Mouse (Mus musculus) MEL (cell line): ENCODE measurements around the gene Stk10. TPM values are rescaled to one million over a fixed set of nuclear protein-coding genes. Genes with fewer than 3 reads are reported as not detected.

Source experiments
- DNase-seq: peaks from one replicate; pipeline ENCODE4 v3.0.0; 2011; ENCODE audit warnings: low read depth, low spot score
- H3K27ac ChIP-seq: 2 replicates; pipeline ENCODE4 v1.5.1; 2012; ENCODE audit warnings: low read depth, mild to moderate bottlenecking, control low read depth, low read length, moderate library complexity; ENCODE audit not compliant: control insufficient read depth
- H3K27me3 ChIP-seq, 2 experiments: fragments of 150-350 bp in 1 of 2; sonication (generic) in 1 of 2; 2 replicates each; pipeline ENCODE4 v1.6.1; 2012; ENCODE audit warnings: low read length in 2 of 2, mild to moderate bottlenecking in 2 of 2, improper control_type of control experiment in 1 of 2, moderate library complexity in 1 of 2; ENCODE audit not compliant: insufficient read depth in 2 of 2, control insufficient read depth in 1 of 2
- H3K36me3 ChIP-seq, 2 experiments: 2 replicates each; pipeline ENCODE4 v1.6.1; 2012 to 2014; ENCODE audit warnings: low read length in 2 of 2, improper control_type of control experiment in 1 of 2, inconsistent platforms in 1 of 2, mild to moderate bottlenecking in 1 of 2; ENCODE audit not compliant: insufficient read depth in 2 of 2, control insufficient read depth in 1 of 2
- H3K4me1 ChIP-seq, 2 experiments: fragments of 150-350 bp in 1 of 2; sonication (generic) in 1 of 2; 2 replicates each; pipeline ENCODE4 v1.6.1; 2012; ENCODE audit warnings: low read length in 2 of 2, improper control_type of control experiment in 1 of 2, mild to moderate bottlenecking in 1 of 2; ENCODE audit not compliant: insufficient read depth in 2 of 2, control insufficient read depth in 1 of 2
- H3K4me3 ChIP-seq, 2 experiments: fragments of 150-350 bp in 1 of 2; sonication (generic) in 1 of 2; 2 replicates each; pipeline ENCODE4 v1.5.1; 2012; ENCODE audit warnings: low read depth in 2 of 2, low read length in 2 of 2, mild to moderate bottlenecking in 2 of 2, moderate library complexity in 2 of 2, control low read depth in 1 of 2, improper control_type of control experiment in 1 of 2; ENCODE audit not compliant: control insufficient read depth in 1 of 2, insufficient read depth in 1 of 2
- H3K79me2 ChIP-seq: 2 replicates; pipeline ENCODE4 v1.6.1; 2012; ENCODE audit warnings: mild to moderate bottlenecking, low read length, moderate library complexity; ENCODE audit not compliant: control insufficient read depth, poor library complexity, insufficient read depth
- H3K9ac ChIP-seq: 2 replicates; pipeline ENCODE4 v1.6.1; 2012; ENCODE audit warnings: low read depth, mild to moderate bottlenecking, control low read depth, low read length, moderate library complexity; ENCODE audit not compliant: control insufficient read depth, poor library complexity, severe bottlenecking
- H3K9me3 ChIP-seq: fragments of 150-350 bp; sonication (generic); replicated peaks from 2 replicates; pipeline ENCODE4 v1.6.1; 2012; ENCODE audit warnings: mild to moderate bottlenecking, low read length, improper control_type of control experiment, moderate library complexity; ENCODE audit not compliant: insufficient read depth
- BHLHE40 ChIP-seq: IDR thresholded peaks from 2 replicates; pipeline ENCODE4 v1.6.1; 2012; ENCODE audit warnings: low read depth, mild to moderate bottlenecking, inconsistent platforms, low read length, improper control_type of control experiment, borderline replicate concordance
- CHD1 ChIP-seq: IDR thresholded peaks from 2 replicates; pipeline ENCODE4 v1.6.1; 2012; ENCODE audit warnings: low read depth, mild to moderate bottlenecking, inconsistent platforms, low read length, improper control_type of control experiment
- EP300 ChIP-seq, 2 experiments: IDR thresholded peaks; 2 replicates each; pipeline ENCODE4 v1.6.1; 2011; ENCODE audit warnings: improper control_type of control experiment in 2 of 2, low read length in 2 of 2, low read depth in 1 of 2, mild to moderate bottlenecking in 1 of 2
- ETS1 ChIP-seq: IDR thresholded peaks from 2 replicates; pipeline ENCODE4 v1.6.1; 2012; ENCODE audit warnings: low read depth, mild to moderate bottlenecking, inconsistent platforms, low read length, improper control_type of control experiment, moderate library complexity
- GABPA ChIP-seq: IDR thresholded peaks from 2 replicates; pipeline ENCODE4 v1.6.1; 2012; ENCODE audit warnings: low read depth, mild to moderate bottlenecking, inconsistent platforms, low read length, improper control_type of control experiment, moderate library complexity
- GATA1 ChIP-seq: IDR thresholded peaks from 2 replicates; pipeline ENCODE4 v1.6.1; 2011; ENCODE audit warnings: low read depth, low read length, improper control_type of control experiment
- HCFC1 ChIP-seq: IDR thresholded peaks from 2 replicates; pipeline ENCODE4 v1.6.1; 2012; ENCODE audit warnings: low read depth, mild to moderate bottlenecking, inconsistent platforms, low read length, improper control_type of control experiment, moderate library complexity
- JUND ChIP-seq: IDR thresholded peaks from 2 replicates; pipeline ENCODE4 v1.6.1; 2011; ENCODE audit warnings: low read depth, mild to moderate bottlenecking, improper control_type of control experiment, low read length
- MAFK ChIP-seq: IDR thresholded peaks from 2 replicates; pipeline ENCODE4 v1.6.1; 2011; ENCODE audit warnings: low read depth, mild to moderate bottlenecking, low read length, improper control_type of control experiment, borderline replicate concordance
- MAX ChIP-seq: IDR thresholded peaks from 2 replicates; pipeline ENCODE4 v1.6.1; 2011; ENCODE audit warnings: low read length, improper control_type of control experiment
- MEF2A ChIP-seq: IDR thresholded peaks from 2 replicates; pipeline ENCODE4 v1.6.1; 2014; ENCODE audit warnings: low read depth, mild to moderate bottlenecking, inconsistent platforms, low read length, improper control_type of control experiment; ENCODE audit not compliant: poor library complexity, insufficient replicate concordance, severe bottlenecking; ENCODE audit errors: extremely low read depth
- MXI1 ChIP-seq: IDR thresholded peaks from 2 replicates; pipeline ENCODE4 v1.6.1; 2011; ENCODE audit warnings: mild to moderate bottlenecking, low read depth, low read length, improper control_type of control experiment
- MYB ChIP-seq: IDR thresholded peaks from 2 replicates; pipeline ENCODE4 v1.6.1; 2011; ENCODE audit warnings: mild to moderate bottlenecking, low read depth, low read length, improper control_type of control experiment
- MYC ChIP-seq: IDR thresholded peaks from 2 replicates; pipeline ENCODE4 v1.6.1; 2011; ENCODE audit warnings: low read depth, mild to moderate bottlenecking, low read length, improper control_type of control experiment, moderate library complexity
- NELFE ChIP-seq: IDR thresholded peaks from 2 replicates; pipeline ENCODE4 v1.6.1; 2011; ENCODE audit warnings: low read depth, low read length, improper control_type of control experiment
- NRF1 ChIP-seq: IDR thresholded peaks from 2 replicates; pipeline ENCODE4 v1.6.1; 2014; ENCODE audit warnings: low read depth, mild to moderate bottlenecking, inconsistent platforms, low read length, improper control_type of control experiment, moderate library complexity; ENCODE audit not compliant: poor library complexity, insufficient read depth, severe bottlenecking
- POLR2AphosphoS2 ChIP-seq: IDR thresholded peaks from 2 replicates; pipeline ENCODE4 v1.6.1; 2011; ENCODE audit warnings: low read length, improper control_type of control experiment
- RAD21 ChIP-seq: IDR thresholded peaks from 2 replicates; pipeline ENCODE4 v1.6.1; 2011; ENCODE audit warnings: mild to moderate bottlenecking, low read depth, low read length, improper control_type of control experiment
- RCOR1 ChIP-seq: IDR thresholded peaks from 2 replicates; pipeline ENCODE4 v1.6.1; 2012; ENCODE audit warnings: low read depth, mild to moderate bottlenecking, inconsistent platforms, low read length, improper control_type of control experiment
- TBP ChIP-seq: IDR thresholded peaks from 2 replicates; pipeline ENCODE4 v1.8.0; 2011; ENCODE audit warnings: low read depth, low read length, improper control_type of control experiment
- TCF12 ChIP-seq: IDR thresholded peaks from 2 replicates; pipeline ENCODE4 v1.6.1; 2014; ENCODE audit warnings: low read depth, mild to moderate bottlenecking, inconsistent platforms, low read length, improper control_type of control experiment, moderate library complexity
- UBTF ChIP-seq: IDR thresholded peaks from 2 replicates; pipeline ENCODE4 v1.6.1; 2012; ENCODE audit warnings: low read depth, mild to moderate bottlenecking, inconsistent platforms, low read length, improper control_type of control experiment, moderate library complexity, borderline replicate concordance; ENCODE audit not compliant: insufficient read depth
- USF1 ChIP-seq: IDR thresholded peaks from 2 replicates; pipeline ENCODE4 v1.6.1; 2014; ENCODE audit warnings: low read depth, mild to moderate bottlenecking, inconsistent platforms, low read length, improper control_type of control experiment, moderate library complexity
- USF2 ChIP-seq, 2 experiments: IDR thresholded peaks; 2 replicates each; pipeline ENCODE4 v1.6.1; 2011 to 2012; ENCODE audit warnings: improper control_type of control experiment in 2 of 2, low read length in 2 of 2, borderline replicate concordance in 1 of 2, inconsistent platforms in 1 of 2, low read depth in 1 of 2, mild to moderate bottlenecking in 1 of 2; ENCODE audit not compliant: insufficient read depth in 1 of 2
- ZC3H11A ChIP-seq: IDR thresholded peaks from 2 replicates; pipeline ENCODE4 v1.6.1; 2012; ENCODE audit warnings: low read depth, mild to moderate bottlenecking, inconsistent platforms, low read length, improper control_type of control experiment
- ZKSCAN1 ChIP-seq: IDR thresholded peaks from 2 replicates; pipeline ENCODE4 v1.6.1; 2012; ENCODE audit warnings: low read depth, mild to moderate bottlenecking, inconsistent platforms, low read length, improper control_type of control experiment, moderate library complexity
- ZMIZ1 ChIP-seq: IDR thresholded peaks from 2 replicates; pipeline ENCODE4 v1.6.1; 2012; ENCODE audit warnings: low read depth, mild to moderate bottlenecking, inconsistent platforms, low read length, improper control_type of control experiment, moderate library complexity
- ZNF384 ChIP-seq: IDR thresholded peaks from 2 replicates; pipeline ENCODE4 v1.6.1; 2012; ENCODE audit warnings: low read depth, mild to moderate bottlenecking, inconsistent platforms, low read length, improper control_type of control experiment
- polyA plus RNA-seq, 2 experiments: library from polyadenylated mRNA; stranded (reverse) in 1 of 2; unstranded in 1 of 2; fragments of >175 nt in 1 of 2; fragments of >200 nt in 1 of 2; gene quantifications; 2 replicates each; pipeline versions ENCODE4 v1.2.1 to v1.2.4; 2012; ENCODE audit warnings: low replicate concordance in 2 of 2, low read depth in 1 of 2; ENCODE audit not compliant: insufficient read length in 2 of 2, insufficient read depth in 1 of 2, missing spikeins in 1 of 2
- total RNA-seq: library from RNA; depleted of rRNA; stranded (reverse); fragments of 300-350 nt; gene quantifications from 2 replicates; pipeline ENCODE4 v1.2.3, GENCODE M21; 2012

Gene Stk10
- total and polyA plus RNA-seq, 3 experiments: 10.8 to 14.4 TPM; not detected in 1

DNA sequence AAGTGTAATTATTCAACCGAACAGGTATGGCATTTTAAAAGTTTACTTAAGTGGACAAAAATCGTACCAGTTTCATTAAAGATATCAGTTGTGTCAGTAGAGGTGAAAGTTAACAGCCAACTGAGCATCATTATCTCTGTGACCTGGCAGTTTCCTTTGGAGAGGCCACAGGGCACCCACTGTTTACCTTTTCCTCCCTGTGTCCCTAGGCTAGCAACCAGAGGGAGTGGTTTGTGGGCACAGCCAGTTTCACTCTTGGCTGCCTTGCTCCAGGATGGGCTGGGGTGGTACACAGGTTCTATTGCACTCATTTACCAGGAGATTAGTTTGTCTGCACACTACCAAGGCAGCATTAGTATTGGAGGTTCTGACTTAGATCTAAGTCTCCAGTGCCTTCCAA, 101.0 kb downstream of the Stk10 start:
- DNase-seq: no peak
- Histone ChIP-seq H3K9ac (no peak overlapping the region), H3K36me3 (peaks cover 0 to 20% of the 10 kb centered on the region in 2 experiments; a peak in 2 of 4 replicates), H3K27ac (peak overlapping the region; percentile 50), H3K4me3 (peak overlapping the region in 1 of 2 experiments; percentile 6; a peak in 1 of 4 replicates), H3K79me2 (no peaks in the 10 kb centered on the region), H3K27me3 (no peaks in the 10 kb centered on the region), H3K4me1 (peaks cover 11 to 28% of the 10 kb centered on the region in 2 experiments), H3K9me3 (no peaks in the 10 kb centered on the region)
- no peak for TF ChIP-seq EP300 (IDR thresholded peaks at IDR 0.05; ENCODE audit: low read depth in 1 of 2, low read length in 2 of 2)
- no peak for TF ChIP-seq ZNF384
- TF ChIP-seq ETS1: no peak
- peak; percentile 22; the same call in 1 of the 2 replicates for TF ChIP-seq GATA1
- TF ChIP-seq TCF12: peak; percentile 7; the same call in 1 of the 2 replicates
- no peak for TF ChIP-seq MYB
- no peak for TF ChIP-seq RCOR1
- TF ChIP-seq ZKSCAN1: no peak
- no peak for TF ChIP-seq JUND
- no peak for TF ChIP-seq NELFE
- no peak for TF ChIP-seq POLR2AphosphoS2
- no peak for TF ChIP-seq ZC3H11A
- TF ChIP-seq MYC: no peak
- TF ChIP-seq BHLHE40: no peak

DNA sequence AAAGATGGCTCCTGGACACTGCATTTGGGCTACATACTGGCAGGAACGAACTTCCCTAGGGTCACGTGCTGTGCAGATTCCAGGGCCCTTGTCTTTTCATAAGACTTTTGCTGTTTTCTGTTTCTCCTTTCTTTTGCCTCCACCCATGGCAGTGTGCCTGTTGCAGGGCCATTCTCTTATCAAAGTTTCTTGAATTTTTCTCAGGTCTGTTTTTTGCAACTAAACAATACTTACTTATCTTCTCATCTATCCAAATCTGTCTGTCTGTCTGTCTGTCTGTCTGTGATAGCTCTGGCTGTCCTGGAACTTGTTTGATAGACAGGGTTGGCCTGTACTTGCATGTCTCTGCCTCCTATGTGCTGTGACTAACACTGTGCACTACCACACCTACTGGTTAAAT, 101.7 kb downstream of the Stk10 start:
- Histone ChIP-seq H3K9ac (peak overlapping the region; percentile 4; the same call in 1 of the 2 replicates), H3K27ac (peak overlapping the region; percentile 50), H3K79me2 (no peaks in the 10 kb centered on the region), H3K4me3 (no peak overlapping the region; a peak in 1 of 4 replicates), H3K36me3 (peaks cover 0 to 20% of the 10 kb centered on the region in 2 experiments; a peak in 2 of 4 replicates), H3K9me3 (no peaks in the 10 kb centered on the region), H3K4me1 (peaks cover 11 to 28% of the 10 kb centered on the region in 2 experiments), H3K27me3 (no peaks in the 10 kb centered on the region)
- DNase-seq: peak; percentile 78
- TF ChIP-seq MAX: peak; percentile 82
- peak; percentile 44; the same call in 1 of the 2 replicates for TF ChIP-seq HCFC1
- peak; percentile 96 for TF ChIP-seq GATA1
- TF ChIP-seq BHLHE40: peak; percentile 90
- no peak for TF ChIP-seq NELFE
- no peak for TF ChIP-seq MAFK
- TF ChIP-seq ZNF384: peak; percentile 26; the same call in 1 of the 2 replicates
- no peak for TF ChIP-seq CHD1
- peak; percentile 43 for TF ChIP-seq MXI1
- no peak for TF ChIP-seq ZMIZ1
- TF ChIP-seq MYB: no peak
- no peak for TF ChIP-seq MEF2A
- peak; percentile 76 for TF ChIP-seq TCF12
- peak; percentile 72 for TF ChIP-seq ETS1
- TF ChIP-seq USF1: peak; percentile 95
- peak; percentile 71 to 77 for TF ChIP-seq USF2 (IDR thresholded peaks at IDR 0.05; ENCODE audit: borderline replicate concordance in 1 of 2, insufficient read depth in 1 of 2, low read depth in 1 of 2, low read length in 2 of 2)
- no peak for TF ChIP-seq ZKSCAN1
- no peak for TF ChIP-seq GABPA
- TF ChIP-seq UBTF: no peak
- no peak for TF ChIP-seq RAD21
- no peak for TF ChIP-seq NRF1
- peak; percentile 82 for TF ChIP-seq RCOR1
- peak; percentile 80 to 84 for TF ChIP-seq EP300 (IDR thresholded peaks at IDR 0.05; ENCODE audit: low read depth in 1 of 2, low read length in 2 of 2)
- TF ChIP-seq TBP: no peak
- peak; percentile 64; the same call in 1 of the 2 replicates for TF ChIP-seq MYC
- no peak for TF ChIP-seq POLR2AphosphoS2
